Comparison of ENCODE assay signal across 17 mouse cellular contexts in genomic region chr6:21520351-21520750, GRCm38 (mm10).
DNase-seq lines count a peak whose midpoint lies in the region; ATAC-seq lines count a peak whose summit lies in the region.
"Had no signal": no experiment of that assay in that cellular context is flagged by ENCODE, and none has a peak within 500 bp of the region (broad histone marks: within the 10 kb centered on the region; RNA-seq: fewer than 3 reads in every experiment).

No protein-coding gene starts in this region.

- no peaks in the 10 kb centered on the region for H3K36me3 ChIP-seq in kidney, embryonic 14.5 days (ENCODE audit: control insufficient read depth, insufficient read depth, low read length)
- no peaks in the 10 kb centered on the region for H3K36me3 ChIP-seq in intestine, embryonic 16.5 days (ENCODE audit: control insufficient read depth, insufficient read depth, low read length)
- H3K36me3 ChIP-seq: embryonic facial prominence, embryonic 15.5 days; forebrain, embryonic 10.5 days; lung, embryonic 15.5 days; midbrain, embryonic 13.5 days had no signal

- H3K27ac ChIP-seq in kidney, embryonic 14.5 days (ENCODE audit: low read depth, low read length), result no peak overlapping the region
- H3K27ac ChIP-seq in intestine, embryonic 16.5 days (ENCODE audit: low read length), result no peak overlapping the region
- H3K27ac ChIP-seq: embryonic facial prominence, embryonic 15.5 days; forebrain, embryonic 10.5 days; lung, embryonic 15.5 days; midbrain, embryonic 13.5 days had no signal

- ATAC-seq in kidney, embryonic 14.5 days (ENCODE audit: low FRiP score, low TSS enrichment), result no peak
- no peak for ATAC-seq in activated CD4-positive, CD25-positive, alpha-beta regulatory T cell, adult 4 months
- no peak for ATAC-seq in intestine, embryonic 16.5 days
- ATAC-seq: hindbrain, embryonic 16.5 days; midbrain, embryonic 13.5 days had no signal

- no peak overlapping the region for H3K9ac ChIP-seq in kidney, embryonic 14.5 days (ENCODE audit: low read depth, low read length)
- H3K9ac ChIP-seq in intestine, embryonic 16.5 days (ENCODE audit: low read depth, low read length), result no peak overlapping the region
- H3K9ac ChIP-seq: embryonic facial prominence, embryonic 15.5 days; lung, embryonic 15.5 days; midbrain, embryonic 13.5 days had no signal

- H3K4me3 ChIP-seq in kidney, embryonic 14.5 days (ENCODE audit: low read length), result no peak overlapping the region
- no peak overlapping the region for H3K4me3 ChIP-seq in intestine, embryonic 16.5 days (ENCODE audit: low read length)
- H3K4me3 ChIP-seq: embryonic facial prominence, embryonic 15.5 days; forebrain, embryonic 10.5 days; lung, embryonic 15.5 days; midbrain, embryonic 13.5 days had no signal

- peak; percentile 36 for DNase-seq in cerebellum, adult 9-10 months
- DNase-seq in cerebellum, postnatal 4 days (ENCODE audit: low spot score in 2 of 2), result no peak
- DNase-seq in kidney, adult 11 months, result peak; percentile 43
- peak; percentile 8 for DNase-seq in adipocyte (ENCODE audit: low spot score)
- DNase-seq in kidney, adult 9 months, result peak; percentile 62
- DNase-seq: embryo, embryonic 11 days; heart, adult 11 months; retina, postnatal 1 day; thymus, postnatal 25 days had no signal

- no peaks in the 10 kb centered on the region for H3K27me3 ChIP-seq in kidney, embryonic 14.5 days (ENCODE audit: control insufficient read depth, insufficient read depth, low read length)
- H3K27me3 ChIP-seq in intestine, embryonic 16.5 days (replicated peaks; ENCODE audit: control insufficient read depth, insufficient read depth, low read length), result no peaks in the 10 kb centered on the region
- H3K27me3 ChIP-seq: embryonic facial prominence, embryonic 15.5 days; lung, embryonic 15.5 days; midbrain, embryonic 13.5 days had no signal

- no peaks in the 10 kb centered on the region for H3K9me3 ChIP-seq in kidney, embryonic 14.5 days (ENCODE audit: control insufficient read depth, low read length)
- H3K9me3 ChIP-seq in intestine, embryonic 16.5 days (ENCODE audit: control insufficient read depth, low read length), result no peaks in the 10 kb centered on the region
- H3K9me3 ChIP-seq: embryonic facial prominence, embryonic 15.5 days; forebrain, embryonic 10.5 days; lung, embryonic 15.5 days; midbrain, embryonic 13.5 days had no signal

- H3K4me2 ChIP-seq in kidney, embryonic 14.5 days (replicated peaks; ENCODE audit: low read depth, low read length), result no peak overlapping the region
- H3K4me2 ChIP-seq in intestine, embryonic 16.5 days (ENCODE audit: low read depth, low read length), result no peak overlapping the region
- H3K4me2 ChIP-seq: embryonic facial prominence, embryonic 15.5 days; lung, embryonic 15.5 days; midbrain, embryonic 13.5 days had no signal

- WGBS in kidney, embryonic 14.5 days, result 69% methylated on average over 1 of the region's 1 CpGs
- WGBS in intestine, embryonic 16.5 days, result 56% methylated on average over 1 of the region's 1 CpGs

- H3K4me1 ChIP-seq in kidney, embryonic 14.5 days (ENCODE audit: control insufficient read depth, insufficient read depth, low read length), result no peaks in the 10 kb centered on the region
- H3K4me1 ChIP-seq in intestine, embryonic 16.5 days (ENCODE audit: control insufficient read depth, insufficient read depth, low read length), result no peaks in the 10 kb centered on the region
- H3K4me1 ChIP-seq: embryonic facial prominence, embryonic 15.5 days; forebrain, embryonic 10.5 days; lung, embryonic 15.5 days; midbrain, embryonic 13.5 days had no signal

Comparison
In these comparisons a context has a peak if more than half of its experiments do, and no peak if none do; other contexts are left out.
1. DNase-seq: peak in cerebellum, adult 9-10 months (single experiment), kidney, adult 11 months (single experiment), adipocyte (single experiment) and kidney, adult 9 months (single experiment); none in cerebellum, postnatal 4 days (0 of 2).